Mouse (Mus musculus) heart, embryonic 10.5 days (tissue): ENCODE results near the gene Cmtr2. TPM values are rescaled to one million over a fixed set of nuclear protein-coding genes. Genes with fewer than 3 reads are reported as not detected.

Experiments
- DNase-seq: peaks from one replicate; pipeline ENCODE4 v3.0.0-alpha.2; 2017; ENCODE audit warnings: low spot score
- H3K27ac ChIP-seq: fragments of 300-500 bp; sonication (generic); 2 replicates; pipeline ENCODE4 v1.5.1; 2016; ENCODE audit warnings: mild to moderate bottlenecking
- H3K27me3 ChIP-seq: fragments of 300-500 bp; sonication (generic); 2 replicates; pipeline ENCODE4 v1.6.1; 2016; ENCODE audit warnings: mild to moderate bottlenecking; ENCODE audit not compliant: poor library complexity, insufficient read depth, severe bottlenecking
- H3K36me3 ChIP-seq: fragments of 300-500 bp; sonication (generic); 2 replicates; pipeline ENCODE4 v1.6.1; 2016; ENCODE audit warnings: mild to moderate bottlenecking, moderate library complexity
- H3K4me1 ChIP-seq: fragments of 300-500 bp; sonication (generic); 2 replicates; pipeline ENCODE4 v1.6.1; 2016; ENCODE audit warnings: mild to moderate bottlenecking
- H3K4me3 ChIP-seq: fragments of 300-500 bp; sonication (generic); 2 replicates; pipeline ENCODE4 v1.5.1; 2016; ENCODE audit warnings: mild to moderate bottlenecking, moderate library complexity
- H3K9me3 ChIP-seq: fragments of 300-500 bp; sonication (generic); 2 replicates; pipeline ENCODE4 v1.6.1; 2016; ENCODE audit warnings: mild to moderate bottlenecking, moderate library complexity
- whole genome bisulfite sequencing: fragments of 180-500 bp; shearing (Covaris S2); methylation state at CpG from one replicate; pipeline ENCODE4 v1.1.7; 2016; 5-methylcytosine and 5-hydroxymethylcytosine counted together
- polyA plus RNA-seq: library from polyadenylated mRNA; unstranded; fragments of >200 nt; fragmentation: Nextera tagmentation; extraction: Ambion mirVana; gene quantifications from 2 replicates; pipeline ENCODE4 v1.2.1, GENCODE M21; 2016

Cmtr2 gene
- 6.4 and 7.6 TPM in 2 replicates for polyA plus RNA-seq

GRCm38 (mm10) chr8:110215365-110215764, at the start of gene Cmtr2:
Gene Cmtr2, plus strand, starts transcription at chr8:110215665.
- DNase-seq, result no peak
- no peaks in the 10 kb centered on the region for H3K9me3 ChIP-seq
- H3K27ac ChIP-seq, result no peak within 1 kb of the TSS
- 71% methylated on average over 7 of the region's 7 CpGs for WGBS
- no peaks in the 10 kb centered on the region for H3K27me3 ChIP-seq
- no peaks in the 10 kb centered on the region for H3K36me3 ChIP-seq
- no peak within 1 kb of the TSS for H3K4me3 ChIP-seq
- H3K4me1 ChIP-seq, result peaks cover 11% of the 10 kb centered on the region

DNA sequence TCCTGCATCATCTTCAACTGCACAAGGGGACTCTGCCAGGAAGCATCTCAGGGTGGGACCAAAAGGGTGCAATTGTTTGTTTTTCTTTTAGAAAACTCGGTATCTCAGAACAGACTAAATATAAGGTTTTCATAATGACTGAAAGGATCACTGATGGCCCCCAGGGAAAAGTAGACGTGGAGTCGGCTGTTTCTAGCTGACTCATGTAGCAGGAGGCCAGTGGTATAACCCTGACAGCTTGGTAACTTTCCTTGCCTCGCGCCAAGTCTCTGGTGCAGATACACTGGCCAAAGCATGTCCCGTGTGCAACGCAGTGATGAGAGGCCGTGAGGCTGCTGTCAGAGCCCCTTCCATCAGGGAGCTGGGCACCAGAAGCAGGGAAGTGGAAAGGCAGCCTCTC, 49.2 kb upstream of the Cmtr2 start:
- 78% methylated on average over 8 of the region's 8 CpGs for WGBS
- Histone ChIP-seq H3K27me3 (peaks cover 70% of the 10 kb centered on the region), H3K27ac (no peak overlapping the region), H3K4me3 (no peak overlapping the region), H3K9me3 (no peaks in the 10 kb centered on the region), H3K36me3 (no peaks in the 10 kb centered on the region), H3K4me1 (peaks cover 8% of the 10 kb centered on the region; the same call in 1 of the 2 replicates)
- no peak for DNase-seq

GRCm38 (mm10) chr8:110168046-110168445, 47.4 kb upstream of the Cmtr2 start, which contains the start of gene Calb2:
Gene Calb2, minus strand, starts transcription at chr8:110168210.
- Histone ChIP-seq H3K27me3 (peaks cover 63% of the 10 kb centered on the region), H3K36me3 (no peaks in the 10 kb centered on the region), H3K4me1 (peaks cover 8% of the 10 kb centered on the region; the same call in 1 of the 2 replicates), H3K4me3 (peak within 1 kb of the TSS; percentile 40; the same call in 1 of the 2 replicates), H3K9me3 (no peaks in the 10 kb centered on the region), H3K27ac (no peak within 1 kb of the TSS)
- WGBS, result under 1% methylated on average over 33 of the region's 33 CpGs
- no peak for DNase-seq

GRCm38 (mm10) chr8:110172161-110172560, 43.3 kb upstream of the Cmtr2 start:
- no peak for DNase-seq
- peaks cover 10% of the 10 kb centered on the region for H3K4me1 ChIP-seq
- no peaks in the 10 kb centered on the region for H3K9me3 ChIP-seq
- WGBS, result 59% methylated on average over 6 of the region's 6 CpGs
- no peak overlapping the region for H3K27ac ChIP-seq
- H3K4me3 ChIP-seq, result no peak overlapping the region
- peaks cover 43% of the 10 kb centered on the region for H3K27me3 ChIP-seq
- H3K36me3 ChIP-seq, result no peaks in the 10 kb centered on the region

DNA sequence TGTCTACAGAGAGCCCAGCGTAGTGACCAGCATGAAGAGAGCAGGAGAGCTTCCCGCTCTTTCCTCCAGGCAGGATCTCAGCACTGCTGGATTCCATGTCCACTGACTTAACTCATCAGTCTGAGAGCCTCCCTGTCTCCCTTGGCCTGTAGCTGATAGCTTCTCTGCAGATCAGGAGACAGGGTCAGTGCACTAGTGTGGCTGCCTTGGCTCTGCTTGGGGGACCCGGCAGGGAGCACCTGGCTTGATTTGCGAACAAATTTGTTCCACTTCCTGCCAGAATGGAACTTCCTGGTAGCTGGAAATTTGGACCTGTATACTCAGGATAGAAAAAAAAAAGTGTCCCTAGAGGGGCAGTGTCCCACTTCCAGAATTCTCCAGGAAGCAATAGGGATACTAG, 40.6 kb upstream of the Cmtr2 start:
- WGBS, result 85% methylated on average over 4 of the region's 4 CpGs

DNA sequence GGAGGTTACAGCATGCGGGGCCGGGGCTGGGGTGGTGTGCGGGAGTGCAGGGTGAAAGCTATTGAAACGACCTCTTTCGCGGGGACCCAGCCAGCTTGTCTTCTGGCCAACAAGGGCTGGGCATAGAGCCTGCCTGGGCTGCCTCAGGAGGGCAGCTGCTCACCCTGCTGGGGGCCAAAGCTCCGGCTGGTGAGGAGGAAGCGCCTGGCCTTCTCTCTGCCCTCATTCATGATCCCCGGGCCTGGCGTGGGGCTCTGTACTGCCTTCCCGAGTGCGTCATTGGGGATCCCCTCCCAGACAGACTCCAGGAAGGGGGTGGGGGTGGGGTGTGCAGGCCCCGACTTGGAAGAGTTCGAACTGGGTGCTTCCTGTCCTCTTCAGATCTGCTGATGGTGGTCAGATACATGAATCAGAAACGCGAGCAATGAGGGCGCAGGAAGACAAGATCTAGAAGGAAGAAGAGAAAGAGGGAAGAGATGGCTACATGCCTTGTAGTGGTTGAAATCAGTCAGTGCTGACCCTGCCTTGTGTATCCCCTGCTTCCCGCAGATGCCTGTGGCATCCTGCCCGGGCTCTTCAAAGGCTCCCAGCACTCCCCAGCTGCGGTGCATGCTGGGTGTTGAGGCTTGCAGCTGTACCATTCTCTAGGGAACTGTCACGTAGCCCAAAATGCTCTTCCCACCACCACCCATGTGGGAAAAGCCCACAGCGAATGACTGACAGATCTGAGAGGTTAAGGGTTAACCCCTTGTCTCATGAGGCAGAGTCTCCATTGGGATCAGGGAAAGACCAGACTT, 37.9 kb upstream of the Cmtr2 start:
- Histone ChIP-seq H3K27ac (no peak overlapping the region; the same call in 1 of the 2 replicates), H3K9me3 (no peaks in the 10 kb centered on the region), H3K36me3 (no peaks in the 10 kb centered on the region), H3K4me1 (peaks cover 12% of the 10 kb centered on the region), H3K4me3 (peak overlapping the region; percentile 25; the same call in 1 of the 2 replicates), H3K27me3 (peaks cover 28% of the 10 kb centered on the region)
- WGBS, result 21% methylated on average over 22 of the region's 22 CpGs
- no peak for DNase-seq

More for the DNA sequence above, 40.6 kb upstream of the Cmtr2 start:
- no peak overlapping the region for H3K27ac ChIP-seq
- H3K27me3 ChIP-seq, result peaks cover 38% of the 10 kb centered on the region
- H3K4me3 ChIP-seq, result no peak overlapping the region
- no peaks in the 10 kb centered on the region for H3K36me3 ChIP-seq
- DNase-seq, result no peak
- H3K9me3 ChIP-seq, result no peaks in the 10 kb centered on the region
- peaks cover 12% of the 10 kb centered on the region for H3K4me1 ChIP-seq

DNA sequence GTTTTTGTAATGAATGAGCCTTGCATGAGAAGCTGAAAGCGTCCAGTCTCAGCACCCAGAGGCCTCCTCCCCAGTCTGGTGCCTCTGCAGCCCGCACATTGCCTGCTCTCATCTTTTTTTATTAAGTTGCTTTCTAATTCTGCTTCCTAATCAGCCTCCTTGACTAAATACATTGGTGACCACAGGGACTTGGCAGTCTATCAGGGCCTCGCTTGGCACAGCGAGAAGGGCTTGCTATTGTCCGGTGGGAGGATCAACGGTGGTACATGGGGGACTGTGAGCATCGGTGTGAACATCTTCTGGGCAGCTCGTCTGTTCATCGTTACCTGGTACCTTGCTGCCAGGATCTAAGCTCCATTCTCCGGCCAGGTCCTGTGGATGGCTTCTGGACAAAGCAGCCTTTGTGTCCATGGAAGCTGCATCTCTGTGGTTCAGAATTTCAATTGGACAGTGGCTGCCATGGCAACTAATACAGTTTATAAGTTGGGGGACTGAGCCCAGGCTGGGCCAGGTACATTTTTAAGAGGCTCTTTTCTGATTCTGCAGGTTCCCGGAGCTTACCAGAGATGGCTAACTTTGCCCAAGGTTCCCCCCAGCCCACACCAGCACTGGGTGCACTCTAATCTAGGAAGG, 32.6 kb upstream of the Cmtr2 start:
- Histone ChIP-seq H3K4me1 (peaks cover 8% of the 10 kb centered on the region), H3K9me3 (no peaks in the 10 kb centered on the region), H3K27ac (no peak overlapping the region), H3K4me3 (no peak overlapping the region), H3K27me3 (peaks cover 14% of the 10 kb centered on the region), H3K36me3 (no peaks in the 10 kb centered on the region)
- WGBS, result 85% methylated on average over 11 of the region's 11 CpGs
- no peak for DNase-seq

GRCm38 (mm10) chr8:110183748-110184147, 31.7 kb upstream of the Cmtr2 start:
- Histone ChIP-seq H3K4me1 (0 out of 2 replicates have a peak, but pooled peaks cover 5% of the 10 kb centered on the region), H3K27me3 (peaks cover 10% of the 10 kb centered on the region), H3K36me3 (no peaks in the 10 kb centered on the region), H3K9me3 (no peaks in the 10 kb centered on the region), H3K4me3 (no peak overlapping the region), H3K27ac (no peak overlapping the region)
- no peak for DNase-seq
- 25% methylated on average over 11 of the region's 11 CpGs for WGBS

- Histone ChIP-seq H3K27ac (no peak overlapping the region), H3K4me3 (no peak overlapping the region), H3K36me3 (no peaks in the 10 kb centered on the region), H3K9me3 (no peaks in the 10 kb centered on the region), H3K27me3 (peaks cover 11% of the 10 kb centered on the region; the same call in 1 of the 2 replicates), H3K4me1 (0 out of 2 replicates have a peak, but pooled peaks cover 5% of the 10 kb centered on the region)
- no peak for DNase-seq
- 76% methylated on average over 4 of the region's 4 CpGs for WGBS
These were observed 29.9 kb upstream of the Cmtr2 start for GRCm38 (mm10) chr8:110185538-110185937.

DNA sequence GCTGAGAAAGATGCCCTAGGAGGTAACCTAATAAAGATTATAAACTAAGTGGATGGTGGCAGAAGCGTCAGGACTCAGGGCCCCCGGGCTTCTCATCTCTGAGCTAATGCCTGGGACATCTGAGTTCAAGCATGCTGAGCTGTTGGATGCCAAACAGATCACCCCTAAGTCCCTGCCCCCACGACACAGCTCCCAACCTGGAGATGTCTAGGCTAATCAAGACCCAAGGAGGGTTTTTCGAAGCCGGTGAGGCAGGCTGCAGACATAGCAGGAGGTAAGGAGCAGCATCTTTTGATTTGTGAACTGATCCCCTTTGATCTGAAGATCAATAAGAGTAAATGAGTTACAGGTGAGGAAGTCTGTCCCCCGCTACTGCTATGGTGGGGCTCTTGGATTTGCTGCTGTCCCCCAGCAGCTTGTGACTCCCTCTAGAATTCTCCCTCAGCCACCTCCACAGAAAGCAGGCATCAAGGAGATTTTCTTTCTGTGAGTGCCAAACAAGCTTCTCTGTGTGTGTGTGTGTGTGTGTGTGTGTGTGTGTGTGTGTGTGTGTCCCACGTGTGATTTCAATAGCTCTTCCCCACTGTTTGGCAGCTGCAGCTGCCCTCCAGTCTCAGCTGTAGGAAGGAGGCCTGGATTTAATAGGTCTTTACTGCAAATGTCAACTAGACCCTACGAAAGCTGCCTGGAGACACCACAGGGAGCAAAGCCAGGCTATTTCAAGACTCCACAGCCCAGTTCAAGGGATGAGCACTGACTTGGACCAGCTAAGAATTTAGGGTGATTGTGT, 26.3 kb upstream of the Cmtr2 start:
- H3K36me3 ChIP-seq, result no peaks in the 10 kb centered on the region
- WGBS, result 21% methylated on average over 8 of the region's 8 CpGs
- no peak overlapping the region for H3K27ac ChIP-seq
- H3K4me3 ChIP-seq, result no peak overlapping the region
- DNase-seq, result no peak
- H3K9me3 ChIP-seq, result no peaks in the 10 kb centered on the region
- peaks cover 11% of the 10 kb centered on the region; the same call in 1 of the 2 replicates for H3K27me3 ChIP-seq
- no peaks in the 10 kb centered on the region for H3K4me1 ChIP-seq

- H3K4me1 ChIP-seq, result no peaks in the 10 kb centered on the region
- no peaks in the 10 kb centered on the region for H3K9me3 ChIP-seq
- no peaks in the 10 kb centered on the region for H3K27me3 ChIP-seq
- H3K4me3 ChIP-seq, result no peak overlapping the region
- WGBS, result under 1% methylated on average over 5 of the region's 5 CpGs
- no peaks in the 10 kb centered on the region for H3K36me3 ChIP-seq
- H3K27ac ChIP-seq, result no peak overlapping the region
- peak; percentile 80 for DNase-seq
These were observed 18.8 kb upstream of the Cmtr2 start for GRCm38 (mm10) chr8:110196678-110197077.

GRCm38 (mm10) chr8:110201806-110202205, 13.7 kb upstream of the Cmtr2 start:
- Histone ChIP-seq H3K27me3 (no peaks in the 10 kb centered on the region), H3K9me3 (no peaks in the 10 kb centered on the region), H3K36me3 (no peaks in the 10 kb centered on the region), H3K4me1 (no peaks in the 10 kb centered on the region), H3K27ac (no peak overlapping the region), H3K4me3 (no peak overlapping the region)
- DNase-seq, result no peak
- WGBS, result 36% methylated on average over 11 of the region's 11 CpGs
